Mouse (Mus musculus) midbrain, embryonic 16.5 days (tissue): Measurements from ENCODE around the gene Col27a1. TPM values are rescaled to one million over a fixed set of nuclear protein-coding genes. Genes with fewer than 3 reads are reported as not detected.
A peak's percentile ranks its signal among the peaks of the same experiment; 100 is the strongest.

Source experiments
- ATAC-seq: fragments of 200-750 bp; cut with Nextera tagmentation; 2 replicates; pipeline ENCODE4 v1.8.0; 2017; ENCODE audit warnings: moderate TSS enrichment
- H3K27ac ChIP-seq: fragments of 300-500 bp; sonication (generic); 2 replicates; pipeline ENCODE4 v1.5.1; 2014; ENCODE audit warnings: mild to moderate bottlenecking, low read length, mixed read lengths
- H3K27me3 ChIP-seq: fragments of 300-500 bp; sonication (generic); 2 replicates; pipeline ENCODE4 v1.6.1; 2014; ENCODE audit warnings: low read depth, low read length, mixed read lengths; ENCODE audit not compliant: control insufficient read depth, insufficient read depth
- H3K36me3 ChIP-seq: fragments of 300-500 bp; sonication (generic); 2 replicates; pipeline ENCODE4 v1.6.1; 2014; ENCODE audit warnings: mild to moderate bottlenecking, low read length, moderate library complexity, mixed read lengths; ENCODE audit not compliant: control insufficient read depth, insufficient read depth
- H3K4me1 ChIP-seq: fragments of 300-500 bp; sonication (generic); 2 replicates; pipeline ENCODE4 v1.6.1; 2014; ENCODE audit warnings: mild to moderate bottlenecking, low read length, mixed read lengths; ENCODE audit not compliant: control insufficient read depth, insufficient read depth
- H3K4me2 ChIP-seq: fragments of 300-500 bp; sonication (generic); 2 replicates; pipeline ENCODE4 v1.6.1; 2014; ENCODE audit warnings: mild to moderate bottlenecking, low read length, mixed read lengths
- H3K4me3 ChIP-seq: fragments of 300-500 bp; sonication (generic); 2 replicates; pipeline ENCODE4 v1.5.1; 2014; ENCODE audit warnings: low read depth, mild to moderate bottlenecking, low read length, moderate library complexity, mixed read lengths
- H3K9ac ChIP-seq: fragments of 300-500 bp; sonication (generic); 2 replicates; pipeline ENCODE4 v1.6.1; 2014; ENCODE audit warnings: low read depth, low read length, mixed read lengths
- H3K9me3 ChIP-seq: fragments of 300-500 bp; sonication (generic); replicated peaks from 2 replicates; pipeline ENCODE4 v1.6.1; 2014; ENCODE audit warnings: mild to moderate bottlenecking, low read length, mixed read lengths; ENCODE audit not compliant: control insufficient read depth, poor library complexity, severe bottlenecking
- WGBS: fragments of 180-500 bp; shearing (Covaris S2); extraction: QIAGEN DNeasy Blood & Tissue Kit; methylation state at CpG from one replicate; pipeline ENCODE4 v1.1.7; 2014; 5-methylcytosine and 5-hydroxymethylcytosine counted together
- polyA plus RNA-seq: library from polyadenylated mRNA; unstranded; fragments of >200 nt; fragmentation: Nextera tagmentation; extraction: Ambion mirVana; gene quantifications from 2 replicates; pipeline ENCODE4 v1.2.1, GENCODE M21; 2015

The Col27a1 gene
- polyA plus RNA-seq, 1 experiment from 2014 or later, result 1.6 TPM

GRCm38 (mm10) chr4:63283319-63283718 is 69.5 kb downstream of the Col27a1 start:
- no peak for ATAC-seq
- 87% methylated on average over 5 of the region's 5 CpGs for WGBS

GRCm38 (mm10) chr4:63286034-63286433 is 72.2 kb downstream of the Col27a1 start:
- H3K27ac ChIP-seq, result no peak overlapping the region
- H3K36me3 ChIP-seq, result no peaks in the 10 kb centered on the region
- H3K9me3 ChIP-seq, result no peaks in the 10 kb centered on the region
- WGBS, result 91% methylated on average over 4 of the region's 4 CpGs
- no peak overlapping the region for H3K9ac ChIP-seq
- H3K4me3 ChIP-seq, result no peak overlapping the region
- H3K4me2 ChIP-seq, result no peak overlapping the region
- 0 out of 2 replicates have a peak, but pooled peaks cover 7% of the 10 kb centered on the region for H3K4me1 ChIP-seq
- H3K27me3 ChIP-seq, result no peaks in the 10 kb centered on the region
- ATAC-seq, result no peak

More at GRCm38 (mm10) chr4:63283319-63283718, 69.5 kb downstream of the Col27a1 start:
- H3K9ac ChIP-seq, result no peak overlapping the region
- no peak overlapping the region for H3K4me3 ChIP-seq
- H3K9me3 ChIP-seq, result no peaks in the 10 kb centered on the region
- H3K27ac ChIP-seq, result no peak overlapping the region
- H3K27me3 ChIP-seq, result no peaks in the 10 kb centered on the region
- H3K4me1 ChIP-seq, result no peaks in the 10 kb centered on the region
- H3K36me3 ChIP-seq, result no peaks in the 10 kb centered on the region
- H3K4me2 ChIP-seq, result no peak overlapping the region

DNA sequence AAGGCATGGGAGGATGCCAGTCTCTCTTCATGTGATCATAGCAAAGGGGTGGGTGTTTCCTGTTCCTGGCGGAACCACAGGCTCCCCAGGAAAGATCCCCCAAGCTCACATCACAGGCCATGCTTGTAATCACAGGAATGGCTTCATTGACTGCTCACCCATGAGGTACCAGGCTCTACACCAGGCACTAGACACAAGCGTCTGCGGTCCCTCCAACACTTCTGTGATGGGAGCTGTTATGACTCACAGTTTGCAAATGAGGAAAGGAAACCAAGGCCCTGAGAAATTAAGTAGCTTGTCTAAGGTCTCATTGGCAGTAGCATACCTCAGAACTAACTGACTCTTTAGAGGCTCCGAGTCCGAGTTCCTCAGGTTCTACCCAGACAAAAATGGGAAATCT is 74.7 kb downstream of the Col27a1 start:
- ATAC-seq, result no peak
- Histone ChIP-seq H3K27ac (no peak overlapping the region), H3K36me3 (no peaks in the 10 kb centered on the region), H3K4me3 (no peak overlapping the region), H3K4me2 (no peak overlapping the region), H3K9ac (no peak overlapping the region), H3K27me3 (no peaks in the 10 kb centered on the region), H3K4me1 (0 out of 2 replicates have a peak, but pooled peaks cover 7% of the 10 kb centered on the region), H3K9me3 (no peaks in the 10 kb centered on the region)
- 89% methylated on average over 5 of the region's 5 CpGs for WGBS

DNA sequence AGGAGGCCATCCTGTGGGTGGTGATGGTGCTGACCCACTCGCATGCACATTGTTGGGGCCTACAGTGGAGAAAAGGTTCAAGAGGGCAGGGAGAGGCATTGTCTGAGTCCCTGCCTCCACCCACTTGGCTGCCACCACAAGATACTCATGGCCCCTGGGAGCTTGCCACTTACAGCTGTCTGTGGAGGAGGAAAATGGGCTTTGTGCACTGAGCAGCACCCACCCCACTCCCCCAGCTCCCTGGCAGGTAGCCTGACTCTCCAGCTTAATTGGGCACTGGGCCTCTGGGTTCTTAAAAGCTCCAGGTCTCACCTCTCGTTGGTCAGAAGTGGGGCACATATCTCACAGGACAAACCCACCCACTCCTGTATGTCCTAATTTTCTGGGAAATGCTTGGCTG is 76.3 kb downstream of the Col27a1 start:
- H3K4me3 ChIP-seq, result no peak overlapping the region
- WGBS, result 77% methylated on average over 2 of the region's 2 CpGs
- no peaks in the 10 kb centered on the region for H3K36me3 ChIP-seq
- no peak for ATAC-seq
- no peaks in the 10 kb centered on the region for H3K9me3 ChIP-seq
- H3K4me1 ChIP-seq, result 0 out of 2 replicates have a peak, but pooled peaks cover 7% of the 10 kb centered on the region
- H3K27ac ChIP-seq, result no peak overlapping the region
- H3K9ac ChIP-seq, result no peak overlapping the region
- no peak overlapping the region for H3K4me2 ChIP-seq
- no peaks in the 10 kb centered on the region for H3K27me3 ChIP-seq

GRCm38 (mm10) chr4:63291075-63291474 is 77.3 kb downstream of the Col27a1 start:
- 31% methylated on average over 7 of the region's 7 CpGs for WGBS
- Histone ChIP-seq H3K4me1 (0 out of 2 replicates have a peak, but pooled peaks cover 7% of the 10 kb centered on the region), H3K36me3 (no peaks in the 10 kb centered on the region), H3K9me3 (no peaks in the 10 kb centered on the region), H3K4me3 (no peak overlapping the region), H3K9ac (no peak overlapping the region), H3K27me3 (no peaks in the 10 kb centered on the region), H3K4me2 (no peak overlapping the region), H3K27ac (no peak overlapping the region)
- ATAC-seq, result peak; percentile 92

DNA sequence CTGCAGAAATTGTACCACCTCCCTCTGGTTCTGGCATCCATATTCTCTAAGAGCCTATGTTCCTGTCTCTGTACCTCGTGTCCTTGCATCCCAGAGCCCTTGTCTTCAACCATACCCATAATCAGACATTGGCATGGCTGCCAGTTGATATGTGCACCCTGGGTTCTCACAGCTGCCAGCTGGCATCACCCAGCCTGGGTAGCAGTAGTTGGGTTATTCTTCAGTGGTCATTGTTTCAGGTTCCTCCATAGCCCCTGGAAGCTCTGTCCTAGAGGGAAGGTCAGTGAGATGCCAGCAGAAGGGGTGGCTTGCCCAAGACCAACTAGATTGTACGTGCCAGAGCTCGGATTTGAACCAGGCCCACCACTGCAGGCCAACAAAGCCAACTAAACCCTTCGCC is 77.9 kb downstream of the Col27a1 start:
- Histone ChIP-seq H3K27ac (no peak overlapping the region), H3K4me3 (no peak overlapping the region), H3K4me2 (no peak overlapping the region), H3K36me3 (no peaks in the 10 kb centered on the region), H3K27me3 (no peaks in the 10 kb centered on the region), H3K9me3 (no peaks in the 10 kb centered on the region), H3K4me1 (0 out of 2 replicates have a peak, but pooled peaks cover 7% of the 10 kb centered on the region), H3K9ac (no peak overlapping the region)
- 93% methylated on average over 4 of the region's 4 CpGs for WGBS
- ATAC-seq, result no peak; the same call in 1 of the 2 replicates

DNA sequence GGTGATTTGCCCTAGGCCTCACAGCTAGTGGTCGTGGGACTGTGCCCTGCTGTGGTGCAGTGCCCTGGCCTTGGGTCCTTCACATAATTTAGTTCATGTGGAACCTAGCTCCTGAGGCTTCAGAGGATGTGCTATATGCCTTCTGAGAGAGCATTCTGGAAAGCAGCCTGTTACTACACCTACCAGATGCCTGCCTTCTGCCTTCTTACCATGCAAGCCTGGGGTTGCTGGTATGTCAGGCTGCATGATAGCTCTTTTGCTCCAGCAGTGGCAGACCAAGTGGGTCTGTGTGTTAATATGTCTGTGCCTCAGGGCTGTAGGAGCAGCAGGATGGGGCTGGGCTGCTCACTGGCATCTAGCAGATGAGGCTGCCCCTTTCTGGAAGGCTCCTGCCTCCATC is 81.8 kb downstream of the Col27a1 start:
- Histone ChIP-seq H3K4me2 (no peak overlapping the region), H3K27me3 (no peaks in the 10 kb centered on the region), H3K4me3 (no peak overlapping the region), H3K27ac (no peak overlapping the region), H3K9ac (no peak overlapping the region), H3K4me1 (0 out of 2 replicates have a peak, but pooled peaks cover 1% of the 10 kb centered on the region), H3K9me3 (no peaks in the 10 kb centered on the region), H3K36me3 (no peaks in the 10 kb centered on the region)
- WGBS, result 75% methylated on average over 1 of the region's 1 CpGs
- ATAC-seq, result no peak

DNA sequence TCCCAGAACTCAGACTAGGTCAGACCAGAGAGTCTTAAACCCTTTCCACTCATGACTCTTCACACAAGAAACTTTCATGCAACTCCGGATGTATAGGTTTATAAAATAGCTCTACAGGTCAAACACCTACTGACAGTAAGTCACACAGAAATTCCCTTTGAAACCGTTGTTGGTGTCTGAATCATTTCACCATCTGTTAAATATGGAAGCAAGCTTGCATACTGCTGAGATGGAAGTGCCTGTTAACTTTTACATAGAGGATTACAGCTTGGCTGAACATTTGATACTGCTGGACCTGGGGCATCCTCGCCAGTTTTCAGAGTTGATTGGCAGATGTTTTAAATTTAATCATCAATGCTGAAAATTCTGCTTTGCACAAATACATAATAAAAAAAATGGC is 82.5 kb downstream of the Col27a1 start:
- H3K4me3 ChIP-seq, result no peak overlapping the region
- no peaks in the 10 kb centered on the region for H3K36me3 ChIP-seq
- no peaks in the 10 kb centered on the region for H3K4me1 ChIP-seq
- no peak overlapping the region for H3K9ac ChIP-seq
- no peak overlapping the region for H3K4me2 ChIP-seq
- H3K9me3 ChIP-seq, result no peaks in the 10 kb centered on the region
- WGBS, result 69% methylated on average over 3 of the region's 3 CpGs
- no peak for ATAC-seq
- H3K27ac ChIP-seq, result no peak overlapping the region
- no peaks in the 10 kb centered on the region for H3K27me3 ChIP-seq

DNA sequence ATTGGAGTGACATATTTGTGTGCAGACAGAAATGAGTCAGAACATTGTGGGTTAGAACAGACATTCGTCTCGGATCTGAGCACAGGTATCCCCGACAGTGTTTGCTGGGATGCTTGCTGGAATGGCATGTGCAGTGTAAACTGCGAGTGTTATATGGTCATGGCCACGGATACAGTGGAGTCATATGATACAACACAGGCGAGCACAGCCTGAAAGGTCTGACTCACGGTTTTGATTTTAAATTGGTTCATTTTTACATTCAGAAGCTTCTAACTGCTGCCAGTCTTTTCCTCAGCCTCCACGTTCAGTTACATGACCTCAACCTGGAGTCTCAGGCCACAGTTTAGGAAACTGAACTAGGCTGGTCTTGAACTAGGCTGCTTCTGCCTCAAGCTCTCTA is 83.1 kb downstream of the Col27a1 start:
- WGBS, result 88% methylated on average over 8 of the region's 8 CpGs
- H3K27me3 ChIP-seq, result no peaks in the 10 kb centered on the region

More for the DNA sequence above, 83.1 kb downstream of the Col27a1 start:
- H3K9ac ChIP-seq, result no peak overlapping the region
- no peak overlapping the region for H3K4me2 ChIP-seq
- H3K4me1 ChIP-seq, result no peaks in the 10 kb centered on the region
- no peak for ATAC-seq
- no peaks in the 10 kb centered on the region for H3K9me3 ChIP-seq
- no peak overlapping the region for H3K4me3 ChIP-seq
- H3K36me3 ChIP-seq, result no peaks in the 10 kb centered on the region
- H3K27ac ChIP-seq, result no peak overlapping the region
